ENCODE assay signal across 23 mouse cellular contexts in genomic region chr9:69377654-69378045, GRCm38 (mm10).
"Had no signal": no experiment of that assay in that cellular context is flagged by ENCODE, and none has a peak within 500 bp of the region (broad histone marks: within the 10 kb centered on the region; RNA-seq: fewer than 3 reads in every experiment).

No protein-coding gene starts in this region.

- H3K4me1 ChIP-seq: limb, embryonic 15.5 days; liver, embryonic 12.5 days; neural tube, embryonic 15.5 days; stomach, embryonic 15.5 days had no signal

- ATAC-seq: liver, embryonic 12.5 days; midbrain, embryonic 16.5 days had no signal

- DNase-seq: lung, adult 18-20 months; lung, postnatal 10 days; lung, postnatal 4 days; midbrain, embryonic 14.5 days; retina, postnatal 1 day; right cerebral cortex, adult 18-20 months; right cerebral cortex, postnatal 25 days; right cerebral cortex, postnatal 4 days; spleen, adult 18-20 months; thymus, adult 2 months; thymus, postnatal 25 days; thymus, postnatal 4 days had no signal

- H3K4me3 ChIP-seq: limb, embryonic 15.5 days; liver, embryonic 12.5 days; midbrain, embryonic 10.5 days; midbrain, embryonic 12.5 days; myocyte; neural tube, embryonic 13.5 days; neural tube, embryonic 15.5 days; stomach, embryonic 15.5 days had no signal

- H3K36me3 ChIP-seq: midbrain, embryonic 12.5 days; stomach, embryonic 15.5 days had no signal

- H3K27me3 ChIP-seq: limb, embryonic 15.5 days; liver, embryonic 12.5 days; midbrain, embryonic 12.5 days; neural tube, embryonic 13.5 days; neural tube, embryonic 15.5 days; stomach, embryonic 15.5 days had no signal

- H3K27ac ChIP-seq: limb, embryonic 15.5 days; liver, embryonic 12.5 days; liver, embryonic 14.5 days; midbrain, embryonic 10.5 days; midbrain, embryonic 12.5 days; neural tube, embryonic 13.5 days; neural tube, embryonic 15.5 days; stomach, embryonic 15.5 days; stomach, postnatal 0 days had no signal
